Mouse (Mus musculus) lung, embryonic 15.5 days (tissue): ENCODE measurements around the gene Ube2g2. TPM values are rescaled to one million over a fixed set of nuclear protein-coding genes. Genes with fewer than 3 reads are reported as not detected.
A peak's percentile ranks its signal among the peaks of the same experiment; 100 is the strongest.

Experiments used
- ATAC-seq: fragments of 200-750 bp; cut with Nextera tagmentation; 2 replicates; pipeline ENCODE4 v1.8.0; 2017; ENCODE audit warnings: moderate number of reproducible peaks, borderline replicate concordance; ENCODE audit not compliant: low FRiP score, low TSS enrichment; ENCODE audit errors: extremely low read depth
- H3K27ac ChIP-seq: fragments of 300-500 bp; sonication (generic); 2 replicates; pipeline ENCODE4 v1.5.1; 2015; ENCODE audit warnings: moderate library complexity, mild to moderate bottlenecking, inconsistent platforms
- H3K27me3 ChIP-seq: fragments of 300-500 bp; sonication (generic); 2 replicates; pipeline ENCODE4 v1.6.1; 2015; ENCODE audit warnings: inconsistent platforms
- H3K36me3 ChIP-seq: fragments of 300-500 bp; sonication (generic); 2 replicates; pipeline ENCODE4 v1.6.1; 2015; ENCODE audit warnings: inconsistent platforms
- H3K4me1 ChIP-seq: fragments of 300-500 bp; sonication (generic); 2 replicates; pipeline ENCODE4 v1.6.1; 2015; ENCODE audit warnings: inconsistent platforms
- H3K4me2 ChIP-seq: fragments of 300-500 bp; sonication (generic); 2 replicates; pipeline ENCODE4 v1.6.1; 2015; ENCODE audit warnings: inconsistent platforms, mild to moderate bottlenecking, moderate library complexity
- H3K4me3 ChIP-seq: fragments of 300-500 bp; sonication (generic); 2 replicates; pipeline ENCODE4 v1.5.1; 2015; ENCODE audit warnings: mild to moderate bottlenecking, inconsistent platforms
- H3K9ac ChIP-seq: fragments of 300-500 bp; sonication (generic); 2 replicates; pipeline ENCODE4 v1.6.1; 2015; ENCODE audit warnings: inconsistent platforms
- H3K9me3 ChIP-seq: fragments of 300-500 bp; sonication (generic); 2 replicates; pipeline ENCODE4 v1.6.1; 2016; ENCODE audit warnings: inconsistent platforms
- WGBS: fragments of 180-500 bp; shearing (Covaris S2); methylation state at CpG from one replicate; pipeline ENCODE4 v1.1.7; 2015; 5-methylcytosine and 5-hydroxymethylcytosine counted together
- polyA plus RNA-seq: library from polyadenylated mRNA; unstranded; fragments of >200 nt; fragmentation: Nextera tagmentation; extraction: Ambion mirVana; gene quantifications from 2 replicates; pipeline ENCODE4 v1.2.1, GENCODE M21; 2015

Gene Ube2g2
- polyA plus RNA-seq, 1 experiment from 2014 or later = 74.3 TPM

DNA sequence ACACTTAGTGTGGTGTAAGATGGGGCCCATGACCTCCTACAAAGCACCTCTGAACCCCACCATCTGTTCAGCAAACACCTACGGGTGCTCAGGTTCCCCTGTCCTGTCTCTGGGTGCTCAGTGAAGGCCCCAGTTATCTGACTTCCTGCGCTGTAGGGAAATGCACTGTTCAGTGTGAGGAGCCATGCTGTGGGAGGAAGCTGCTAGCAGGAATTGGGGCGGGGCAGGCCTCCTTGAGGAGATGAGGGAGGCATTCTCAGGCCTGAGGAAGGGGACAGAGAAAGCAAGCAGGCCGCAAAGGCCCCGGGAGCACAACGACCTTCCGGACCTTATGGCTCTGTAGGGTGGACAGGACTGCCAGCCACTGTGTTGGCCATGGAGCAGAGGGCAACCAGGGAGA, 33.0 kb upstream of the Ube2g2 start:
- WGBS = 70% methylated on average over 7 of the region's 7 CpGs
- Histone ChIP-seq H3K27me3 (no peaks in the 10 kb centered on the region), H3K4me1 (peaks cover 11% of the 10 kb centered on the region; the same call in 1 of the 2 replicates), H3K4me2 (no peak overlapping the region), H3K9ac (no peak overlapping the region), H3K27ac (no peak overlapping the region), H3K4me3 (no peak overlapping the region), H3K9me3 (no peaks in the 10 kb centered on the region), H3K36me3 (peaks cover 41% of the 10 kb centered on the region)
- ATAC-seq = no peak

DNA sequence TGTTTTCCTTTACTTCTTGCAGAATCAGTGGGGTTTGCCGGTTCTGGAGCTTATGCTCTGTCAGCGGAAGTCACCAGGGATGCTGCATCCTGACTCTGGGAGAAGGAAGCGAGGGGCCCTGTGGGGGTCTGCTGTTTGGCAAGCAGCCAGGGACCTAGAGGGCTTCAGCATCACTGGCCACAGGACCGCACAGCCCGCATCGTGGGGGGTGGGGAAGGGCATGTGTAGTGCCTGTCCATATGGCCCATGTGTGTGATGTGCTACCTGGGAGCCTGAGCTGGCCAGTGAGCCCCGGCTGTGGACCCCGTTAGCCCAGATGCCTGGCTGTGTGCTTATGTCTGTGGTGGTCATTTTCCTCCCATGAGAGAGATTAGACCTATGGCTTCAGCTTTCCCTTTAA, 32.3 kb upstream of the Ube2g2 start:
- WGBS = 55% methylated on average over 8 of the region's 8 CpGs
- H3K9me3 ChIP-seq = no peaks in the 10 kb centered on the region
- no peak overlapping the region for H3K27ac ChIP-seq
- no peaks in the 10 kb centered on the region for H3K27me3 ChIP-seq
- no peak overlapping the region for H3K4me2 ChIP-seq
- ATAC-seq = no peak
- no peak overlapping the region for H3K9ac ChIP-seq
- peaks cover 48% of the 10 kb centered on the region for H3K36me3 ChIP-seq
- 0 out of 2 replicates have a peak, but pooled peaks cover 11% of the 10 kb centered on the region for H3K4me1 ChIP-seq
- no peak overlapping the region for H3K4me3 ChIP-seq

DNA sequence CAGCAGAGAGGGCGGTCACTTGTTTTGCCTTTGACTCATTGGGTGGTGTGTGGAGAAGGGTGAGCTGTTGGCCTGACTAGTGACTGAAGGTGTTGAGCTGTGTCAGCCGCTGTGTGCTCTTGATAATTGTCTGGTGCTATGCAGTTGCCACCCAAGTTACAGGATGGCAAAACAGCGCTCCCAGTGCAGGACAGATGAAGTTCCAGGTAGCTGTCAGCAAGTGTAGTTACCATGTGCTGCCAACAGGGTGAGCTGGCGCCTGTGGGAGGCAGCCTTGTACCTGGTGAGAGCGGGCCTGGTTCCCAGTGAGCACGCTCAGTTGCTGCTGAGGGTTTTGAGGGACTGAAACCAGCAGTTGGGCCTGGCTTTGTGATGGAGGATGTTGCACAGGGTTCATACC, 31.3 kb upstream of the Ube2g2 start:
- Histone ChIP-seq H3K27me3 (no peaks in the 10 kb centered on the region), H3K4me3 (no peak overlapping the region), H3K36me3 (peaks cover 58% of the 10 kb centered on the region), H3K4me2 (no peak overlapping the region), H3K9me3 (no peaks in the 10 kb centered on the region), H3K9ac (no peak overlapping the region), H3K27ac (no peak overlapping the region), H3K4me1 (0 out of 2 replicates have a peak, but pooled peaks cover 11% of the 10 kb centered on the region)
- ATAC-seq = peak; percentile 45; the same call in 1 of the 2 replicates
- WGBS = 46% methylated on average over 6 of the region's 6 CpGs

DNA sequence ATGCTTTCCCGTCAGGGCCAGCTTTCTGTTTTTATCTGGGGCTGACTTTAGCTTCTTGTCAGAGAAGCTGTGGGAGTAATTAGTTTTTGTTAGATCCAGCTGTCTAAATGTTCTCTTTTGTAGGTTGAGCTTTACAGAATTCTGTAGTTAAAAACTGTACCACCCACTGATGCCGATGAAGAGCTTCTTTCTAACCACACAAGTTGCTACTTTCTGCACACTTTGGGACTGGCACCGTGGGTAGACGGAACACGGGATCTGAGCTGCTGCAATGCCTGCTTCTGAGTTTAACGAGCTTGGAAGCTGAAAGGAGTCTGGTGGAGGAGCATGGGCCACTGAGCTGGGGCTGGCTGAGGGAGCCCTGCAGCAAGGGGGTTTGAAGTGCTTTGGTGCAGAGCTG, 30.5 kb upstream of the Ube2g2 start:
- Histone ChIP-seq H3K4me2 (no peak overlapping the region), H3K27ac (no peak overlapping the region), H3K9ac (no peak overlapping the region), H3K9me3 (no peaks in the 10 kb centered on the region), H3K36me3 (peaks cover 59% of the 10 kb centered on the region), H3K27me3 (no peaks in the 10 kb centered on the region), H3K4me1 (0 out of 2 replicates have a peak, but pooled peaks cover 11% of the 10 kb centered on the region), H3K4me3 (no peak overlapping the region)
- ATAC-seq = no peak
- WGBS = 81% methylated on average over 6 of the region's 6 CpGs

DNA sequence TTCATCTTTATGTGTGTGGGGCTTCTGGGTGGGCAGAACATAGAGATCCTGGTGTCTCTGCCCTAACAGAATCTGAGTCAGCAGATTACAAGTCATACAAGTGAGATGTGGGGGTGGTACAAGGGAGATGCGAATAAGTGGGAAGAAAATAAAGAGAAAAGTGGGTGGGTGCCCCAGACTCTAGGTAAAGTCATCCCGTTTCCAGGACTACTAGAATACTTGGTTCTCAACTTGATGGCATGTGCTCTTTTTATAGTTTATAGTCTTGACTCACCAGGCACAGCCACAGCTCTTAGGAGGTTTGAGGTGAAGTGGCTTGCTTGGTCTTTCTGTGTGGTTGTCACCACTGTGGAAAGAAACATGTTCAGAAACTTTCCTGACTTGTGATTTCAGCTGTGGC, 26.0 kb upstream of the Ube2g2 start:
- Histone ChIP-seq H3K4me2 (no peak overlapping the region), H3K4me3 (no peak overlapping the region), H3K4me1 (no peaks in the 10 kb centered on the region), H3K36me3 (peaks cover 56% of the 10 kb centered on the region), H3K27ac (no peak overlapping the region), H3K9me3 (no peaks in the 10 kb centered on the region), H3K9ac (no peak overlapping the region), H3K27me3 (no peaks in the 10 kb centered on the region)
- no peak for ATAC-seq
- 80% methylated on average over 2 of the region's 2 CpGs for WGBS

DNA sequence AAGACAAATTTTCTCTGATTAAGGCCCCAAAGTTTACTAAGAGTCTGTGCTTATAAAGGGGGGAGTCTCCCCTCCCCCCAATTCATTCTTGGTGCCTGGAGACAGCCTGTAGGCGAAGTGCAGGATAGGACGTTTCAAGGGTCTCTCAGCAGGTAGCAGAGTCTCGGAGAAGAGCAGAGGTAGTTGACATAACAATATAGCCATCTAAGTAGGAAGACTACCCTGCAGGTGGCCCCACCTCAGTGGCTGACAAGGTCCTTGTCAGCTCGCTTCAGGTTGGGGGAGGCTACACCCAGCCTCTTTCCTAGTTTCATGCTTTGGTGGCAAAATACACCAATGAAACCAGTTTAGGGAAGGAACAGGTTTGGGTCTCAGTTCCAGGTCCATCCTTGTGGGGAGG, 19.1 kb upstream of the Ube2g2 start:
- Histone ChIP-seq H3K27ac (no peak overlapping the region), H3K27me3 (no peaks in the 10 kb centered on the region), H3K4me1 (peaks cover 28% of the 10 kb centered on the region), H3K9me3 (no peaks in the 10 kb centered on the region), H3K9ac (no peak overlapping the region), H3K36me3 (peaks cover 5% of the 10 kb centered on the region), H3K4me2 (no peak overlapping the region), H3K4me3 (no peak overlapping the region)
- ATAC-seq = no peak
- 63% methylated on average over 4 of the region's 4 CpGs for WGBS

DNA sequence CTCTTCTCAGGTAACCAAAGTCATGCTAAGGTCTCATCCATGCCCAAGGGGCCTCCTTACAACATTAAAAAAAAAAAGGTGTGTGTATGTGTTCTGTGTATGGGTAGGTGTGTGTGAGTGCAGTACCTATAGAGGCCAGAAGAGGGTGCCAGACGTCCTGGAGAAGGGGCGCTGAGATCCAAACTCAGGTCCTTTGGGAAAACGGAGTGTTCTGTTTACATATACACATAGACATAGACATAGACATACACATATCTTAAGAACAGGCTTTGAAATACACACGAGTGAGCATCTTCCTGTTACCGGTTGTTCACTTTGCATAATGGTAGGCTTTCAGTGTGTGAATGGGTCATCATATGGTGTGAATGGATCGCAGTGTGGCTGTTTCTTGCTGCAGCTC, 18.0 kb upstream of the Ube2g2 start:
- H3K27ac ChIP-seq = peak overlapping the region; percentile 99
- no peak overlapping the region for H3K4me3 ChIP-seq
- no peak overlapping the region for H3K4me2 ChIP-seq
- peaks cover 29% of the 10 kb centered on the region for H3K4me1 ChIP-seq
- H3K9ac ChIP-seq = no peak overlapping the region
- ATAC-seq = no peak
- no peaks in the 10 kb centered on the region; the same call in 1 of the 2 replicates for H3K36me3 ChIP-seq
- 88% methylated on average over 6 of the region's 6 CpGs for WGBS
- H3K27me3 ChIP-seq = no peaks in the 10 kb centered on the region
- H3K9me3 ChIP-seq = no peaks in the 10 kb centered on the region

DNA sequence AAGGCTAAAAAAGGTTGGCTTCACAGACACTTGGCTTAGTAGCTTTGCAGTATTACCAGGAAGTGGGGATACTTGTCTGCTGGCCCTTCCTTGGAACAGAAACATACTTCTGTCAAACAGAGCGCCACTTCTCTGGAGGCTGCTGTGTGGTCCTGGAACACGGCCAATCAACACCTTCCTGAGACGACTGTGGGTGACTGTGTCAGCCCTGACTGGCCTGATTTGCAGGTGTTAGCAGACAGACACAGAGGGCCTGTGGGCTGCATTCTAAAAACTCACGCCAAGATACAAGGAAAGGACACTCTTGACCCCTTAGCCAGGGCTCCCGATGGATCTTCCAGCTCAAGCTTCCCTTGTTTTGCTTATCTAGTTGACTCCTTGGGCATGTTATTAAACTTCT, 17.1 kb upstream of the Ube2g2 start:
- ATAC-seq = 0 out of 2 replicates have a peak, but pooled peaks have one; percentile 15
- Histone ChIP-seq H3K36me3 (peaks cover 2% of the 10 kb centered on the region; the same call in 1 of the 2 replicates), H3K27ac (peak overlapping the region; percentile 99), H3K4me1 (peaks cover 29% of the 10 kb centered on the region), H3K9ac (no peak overlapping the region), H3K4me2 (no peak overlapping the region), H3K4me3 (no peak overlapping the region), H3K9me3 (no peaks in the 10 kb centered on the region), H3K27me3 (no peaks in the 10 kb centered on the region)
- 20% methylated on average over 5 of the region's 5 CpGs for WGBS

DNA sequence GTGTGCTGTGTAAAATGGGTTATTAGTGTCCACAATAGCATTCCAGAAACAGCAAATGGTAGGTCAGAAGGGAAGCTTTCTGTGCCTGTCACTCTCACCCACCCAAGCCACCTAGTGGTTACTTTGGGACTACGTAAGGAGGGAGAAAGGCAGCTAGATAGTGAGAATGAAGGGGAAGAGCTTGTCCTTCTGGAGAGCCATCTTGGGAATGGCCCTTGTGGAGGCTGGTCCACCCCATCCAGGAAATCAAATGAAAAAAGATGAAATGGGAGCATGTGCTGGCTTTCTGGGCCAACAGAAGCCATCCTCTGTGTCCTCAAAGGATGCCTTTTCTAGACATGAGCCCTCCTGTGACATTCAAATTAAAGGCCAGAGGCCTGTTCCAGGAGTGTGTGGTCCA, 16.7 kb upstream of the Ube2g2 start:
- H3K4me2 ChIP-seq = peak overlapping the region; percentile 88
- ATAC-seq = 0 out of 2 replicates have a peak, but pooled peaks have one; percentile 31
- H3K9me3 ChIP-seq = no peaks in the 10 kb centered on the region
- no peaks in the 10 kb centered on the region for H3K27me3 ChIP-seq
- 23% methylated on average over 1 of the region's 1 CpGs for WGBS
- H3K36me3 ChIP-seq = peaks cover 6% of the 10 kb centered on the region
- H3K27ac ChIP-seq = peak overlapping the region; percentile 99
- peak overlapping the region; percentile 77 for H3K4me3 ChIP-seq
- H3K4me1 ChIP-seq = peaks cover 29% of the 10 kb centered on the region
- no peak overlapping the region for H3K9ac ChIP-seq

DNA sequence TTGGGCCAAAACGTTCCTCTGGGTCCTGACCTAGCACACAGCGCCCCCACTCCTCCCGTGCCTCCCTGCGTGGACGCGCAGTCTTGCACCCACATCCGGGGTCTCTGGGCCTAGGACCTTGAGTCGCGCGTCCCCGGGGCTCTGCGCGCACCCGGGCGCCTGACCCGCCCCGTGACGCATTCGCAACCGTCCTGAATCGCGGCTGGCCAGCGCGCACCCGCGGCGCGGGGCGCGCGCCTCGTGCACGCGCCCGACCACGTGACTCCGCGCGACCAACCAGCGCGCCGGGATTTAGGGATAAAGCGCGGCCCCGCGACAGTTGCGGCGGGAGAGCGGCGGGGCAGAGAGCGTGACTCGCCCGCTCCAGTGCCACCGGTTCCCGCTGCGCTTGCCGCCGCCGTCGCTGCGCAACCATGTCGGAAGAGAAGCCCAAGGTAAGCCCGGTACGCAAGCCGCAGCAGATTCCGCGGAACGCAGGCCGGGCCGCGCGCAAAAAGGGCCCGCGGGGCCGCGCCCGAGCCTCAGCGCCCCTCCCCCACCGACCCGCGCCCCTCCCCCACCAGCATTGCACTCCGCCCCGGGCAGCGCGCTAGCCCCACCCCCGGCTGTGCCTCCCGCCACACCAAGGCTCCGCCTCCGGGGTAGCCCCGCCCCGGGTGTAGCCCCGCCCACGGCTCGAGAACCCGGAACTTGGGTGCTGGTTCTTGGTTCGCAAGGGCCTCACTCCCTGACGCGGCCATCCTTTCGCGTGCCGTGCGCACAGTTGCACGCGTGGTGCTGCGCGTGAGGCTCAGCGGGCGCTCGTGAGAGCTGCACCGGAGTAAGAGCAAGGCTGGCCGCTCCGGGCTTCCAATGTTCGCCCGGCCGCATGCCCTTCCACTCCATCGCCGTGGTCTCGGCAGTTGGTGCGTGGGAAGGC, 15.9 kb upstream of the Ube2g2 start, which contains the start of the genes Sumo3 and Gm49325:
Gene Sumo3 (plus strand): TSS at position 190 of the 919 bp plus-strand sequence.
Gene Gm49325 (plus strand): TSS at position 290 of the 919 bp plus-strand sequence.
- Histone ChIP-seq H3K27ac (peak within 1 kb of the TSS; percentile 99), H3K4me2 (peak within 1 kb of the TSS; percentile 88), H3K36me3 (peaks cover 14% of the 10 kb centered on the region), H3K9me3 (no peaks in the 10 kb centered on the region), H3K27me3 (no peaks in the 10 kb centered on the region), H3K4me3 (peak within 1 kb of the TSS; percentile 77), H3K4me1 (peaks cover 29% of the 10 kb centered on the region), H3K9ac (peak within 1 kb of the TSS; percentile 76)
- peak; percentile 89 for ATAC-seq
- under 1% methylated on average over 107 of the region's 119 CpGs for WGBS

DNA sequence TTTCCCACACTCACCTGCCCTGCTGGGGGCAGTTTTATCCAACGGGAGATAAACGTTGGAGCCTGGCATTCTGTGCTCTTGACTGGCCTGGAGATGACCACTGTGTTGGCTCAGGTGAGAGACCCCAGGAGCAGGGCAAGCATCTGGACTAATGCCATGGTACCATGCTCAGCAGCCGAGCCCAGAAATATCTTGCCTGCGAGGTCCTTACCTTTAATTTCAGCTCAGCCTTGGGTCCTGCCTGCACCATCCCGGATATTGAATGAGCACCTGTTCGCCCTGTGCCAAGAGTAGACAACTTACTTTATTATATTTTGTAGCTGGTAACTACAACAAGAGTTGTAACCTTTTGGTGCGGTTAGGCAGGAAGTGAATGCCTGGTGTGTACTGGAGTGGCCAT, 15.2 kb upstream of the Ube2g2 start:
- Histone ChIP-seq H3K27me3 (no peaks in the 10 kb centered on the region), H3K4me1 (peaks cover 29% of the 10 kb centered on the region), H3K27ac (peak overlapping the region; percentile 99), H3K9me3 (no peaks in the 10 kb centered on the region), H3K9ac (peak overlapping the region; percentile 76), H3K4me2 (peak overlapping the region; percentile 88), H3K4me3 (peak overlapping the region; percentile 77), H3K36me3 (peaks cover 21% of the 10 kb centered on the region)
- ATAC-seq = no peak; the same call in 1 of the 2 replicates
- WGBS = 28% methylated on average over 7 of the region's 7 CpGs

DNA sequence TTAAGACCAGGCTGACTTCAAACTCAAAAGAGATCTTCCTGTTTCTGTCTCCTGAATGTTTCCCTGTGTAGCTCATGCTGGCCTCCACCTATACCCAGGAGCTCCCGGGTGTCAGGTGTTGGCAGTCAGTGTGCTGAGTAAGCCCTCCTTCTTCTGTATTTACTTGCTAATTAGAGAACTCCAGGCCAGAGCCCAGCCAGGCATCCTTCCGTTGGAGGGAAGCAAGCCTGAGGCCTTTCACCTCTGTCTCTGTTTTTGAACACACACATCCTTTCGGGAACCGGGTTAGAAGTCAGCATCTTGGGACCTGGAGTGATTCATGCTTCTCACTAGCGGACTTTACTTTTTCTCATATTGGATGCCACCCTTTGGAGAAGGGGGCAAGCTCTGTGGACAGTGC, 14.6 kb upstream of the Ube2g2 start:
- H3K27ac ChIP-seq = no peak overlapping the region
- no peak for ATAC-seq
- 59% methylated on average over 5 of the region's 5 CpGs for WGBS

More for the DNA sequence above, 14.6 kb upstream of the Ube2g2 start:
- H3K9ac ChIP-seq = peak overlapping the region; percentile 76; the same call in 1 of the 2 replicates
- peak overlapping the region; percentile 88 for H3K4me2 ChIP-seq
- H3K27me3 ChIP-seq = no peaks in the 10 kb centered on the region
- H3K9me3 ChIP-seq = no peaks in the 10 kb centered on the region
- H3K4me1 ChIP-seq = peaks cover 29% of the 10 kb centered on the region
- H3K4me3 ChIP-seq = peak overlapping the region; percentile 77
- H3K36me3 ChIP-seq = peaks cover 27% of the 10 kb centered on the region
